Mouse (Mus musculus) neural tube, embryonic 11.5 days (tissue): ENCODE measurements at regions not wholly inside any gene's neighbourhood (a gene's known extent, or its start where the extent isn't known, plus 50 kb on each side); places are given as distances from the start of the nearest gene placed in this dataset.

Experiments used
- ATAC-seq: fragments of 200-750 bp; cut with Nextera tagmentation; 2 replicates; pipeline ENCODE4 v1.8.0; 2017; ENCODE audit warnings: moderate number of reproducible peaks, mild to moderate bottlenecking, moderate TSS enrichment, moderate library complexity; ENCODE audit not compliant: insufficient read depth, low FRiP score, low TSS enrichment
- DNase-seq: peaks from one replicate; pipeline ENCODE4 v3.0.0-alpha.2; 2015; ENCODE audit warnings: low spot score
- H3K27ac ChIP-seq: fragments of 300-500 bp; sonication (generic); 2 replicates; pipeline ENCODE4 v1.5.1; 2014; ENCODE audit warnings: low read depth, mild to moderate bottlenecking, low read length
- H3K27me3 ChIP-seq: fragments of 300-500 bp; sonication (generic); 2 replicates; pipeline ENCODE4 v1.6.1; 2014; ENCODE audit warnings: mild to moderate bottlenecking, low read length, mixed read lengths; ENCODE audit not compliant: control insufficient read depth, insufficient read depth
- H3K36me3 ChIP-seq: fragments of 300-500 bp; sonication (generic); 2 replicates; pipeline ENCODE4 v1.6.1; 2014; ENCODE audit warnings: mild to moderate bottlenecking, low read length, moderate library complexity, mixed read lengths; ENCODE audit not compliant: control insufficient read depth, insufficient read depth
- H3K4me1 ChIP-seq: fragments of 300-500 bp; sonication (generic); 2 replicates; pipeline ENCODE4 v1.6.1; 2014; ENCODE audit warnings: low read length, mixed read lengths; ENCODE audit not compliant: control insufficient read depth, insufficient read depth
- H3K4me2 ChIP-seq: fragments of 300-500 bp; sonication (generic); 2 replicates; pipeline ENCODE4 v1.6.1; 2014; ENCODE audit warnings: low read depth, mild to moderate bottlenecking, moderate library complexity
- H3K4me3 ChIP-seq: fragments of 300-500 bp; sonication (generic); 2 replicates; pipeline ENCODE4 v1.5.1; 2014; ENCODE audit warnings: low read depth, low read length
- H3K9ac ChIP-seq: fragments of 300-500 bp; sonication (generic); 2 replicates; pipeline ENCODE4 v1.6.1; 2014; ENCODE audit warnings: mild to moderate bottlenecking, low read length
- H3K9me3 ChIP-seq: fragments of 300-500 bp; sonication (generic); 2 replicates; pipeline ENCODE4 v1.6.1; 2016; ENCODE audit warnings: low read length; ENCODE audit not compliant: control insufficient read depth
- WGBS: fragments of 180-500 bp; shearing (Covaris S2); extraction: QIAGEN DNeasy Blood & Tissue Kit; methylation state at CpG from one replicate; pipeline ENCODE4 v1.1.7; 2014; 5-methylcytosine and 5-hydroxymethylcytosine counted together

GRCm38 (mm10) chr8:88862846-88863455 lies 166.1 kb downstream of the Cyld start:
- no peak overlapping the region for H3K9ac ChIP-seq
- no peaks in the 10 kb centered on the region for H3K9me3 ChIP-seq
- ATAC-seq (no peak), DNase-seq (no peak)
- H3K36me3 ChIP-seq = no peaks in the 10 kb centered on the region
- H3K4me2 ChIP-seq = no peak overlapping the region
- WGBS = 93% methylated on average over 10 of the region's 10 CpGs
- no peaks in the 10 kb centered on the region for H3K27me3 ChIP-seq
- no peak overlapping the region for H3K27ac ChIP-seq
- H3K4me3 ChIP-seq = no peak overlapping the region
- no peaks in the 10 kb centered on the region for H3K4me1 ChIP-seq

GRCm38 (mm10) chr8:88857216-88857615 lies 160.4 kb downstream of the Cyld start:
- Histone ChIP-seq H3K9me3 (no peaks in the 10 kb centered on the region), H3K36me3 (no peaks in the 10 kb centered on the region), H3K9ac (no peak overlapping the region), H3K27ac (no peak overlapping the region), H3K4me2 (no peak overlapping the region), H3K4me3 (no peak overlapping the region), H3K27me3 (no peaks in the 10 kb centered on the region), H3K4me1 (no peaks in the 10 kb centered on the region)
- no peak for DNase-seq
- WGBS = 86% methylated on average over 2 of the region's 2 CpGs
- ATAC-seq = no peak

- Histone ChIP-seq H3K4me2 (no peak overlapping the region), H3K4me1 (no peaks in the 10 kb centered on the region), H3K36me3 (no peaks in the 10 kb centered on the region), H3K27ac (no peak overlapping the region), H3K27me3 (no peaks in the 10 kb centered on the region), H3K9me3 (no peaks in the 10 kb centered on the region), H3K9ac (no peak overlapping the region), H3K4me3 (no peak overlapping the region)
- ATAC-seq (no peak), DNase-seq (no peak)
- WGBS = 91% methylated on average over 8 of the region's 8 CpGs
Measured at GRCm38 (mm10) chr8:88853200-88853599, 156.4 kb downstream of the Cyld start.

- Histone ChIP-seq H3K36me3 (no peaks in the 10 kb centered on the region), H3K27me3 (no peaks in the 10 kb centered on the region), H3K4me1 (0 out of 2 replicates have a peak, but pooled peaks cover 3% of the 10 kb centered on the region), H3K27ac (no peak overlapping the region), H3K4me3 (no peak overlapping the region), H3K9ac (no peak overlapping the region), H3K4me2 (no peak overlapping the region), H3K9me3 (no peaks in the 10 kb centered on the region)
- DNase-seq (no peak), ATAC-seq (no peak)
- 51% methylated on average over 11 of the region's 11 CpGs for WGBS
Measured at GRCm38 (mm10) chr8:88845916-88846315, 149.1 kb downstream of the Cyld start.

- no peaks in the 10 kb centered on the region for H3K36me3 ChIP-seq
Measured at GRCm38 (mm10) chr8:88844370-88844769, 147.5 kb downstream of the Cyld start.

GRCm38 (mm10) chr8:88842451-88842850 lies 145.6 kb downstream of the Cyld start:
- H3K4me2 ChIP-seq = no peak overlapping the region
- no peak for ATAC-seq
- H3K4me3 ChIP-seq = no peak overlapping the region
- H3K4me1 ChIP-seq = 0 out of 2 replicates have a peak, but pooled peaks cover 3% of the 10 kb centered on the region
- 87% methylated on average over 7 of the region's 7 CpGs for WGBS
- H3K9ac ChIP-seq = no peak overlapping the region
- H3K27ac ChIP-seq = no peak overlapping the region
- H3K27me3 ChIP-seq = no peaks in the 10 kb centered on the region
- no peaks in the 10 kb centered on the region for H3K36me3 ChIP-seq
- no peaks in the 10 kb centered on the region for H3K9me3 ChIP-seq
- DNase-seq = no peak

More at GRCm38 (mm10) chr8:88844370-88844769, 147.5 kb downstream of the Cyld start:
- ATAC-seq = no peak
- H3K4me3 ChIP-seq = no peak overlapping the region
- H3K4me2 ChIP-seq = no peak overlapping the region
- no peak overlapping the region for H3K27ac ChIP-seq
- no peak for DNase-seq
- 74% methylated on average over 5 of the region's 5 CpGs for WGBS
- H3K4me1 ChIP-seq = 0 out of 2 replicates have a peak, but pooled peaks cover 3% of the 10 kb centered on the region
- no peaks in the 10 kb centered on the region for H3K27me3 ChIP-seq
- H3K9ac ChIP-seq = no peak overlapping the region
- no peaks in the 10 kb centered on the region for H3K9me3 ChIP-seq

- 60% methylated on average over 5 of the region's 5 CpGs for WGBS
- H3K4me3 ChIP-seq = no peak overlapping the region
- no peak for ATAC-seq
Measured at GRCm38 (mm10) chr8:88840096-88840495, 143.3 kb downstream of the Cyld start.

GRCm38 (mm10) chr8:88835756-88836291 lies 139.0 kb downstream of the Cyld start:
- Histone ChIP-seq H3K4me3 (no peak overlapping the region), H3K27ac (no peak overlapping the region), H3K36me3 (no peaks in the 10 kb centered on the region), H3K4me2 (no peak overlapping the region), H3K4me1 (no peaks in the 10 kb centered on the region), H3K9me3 (no peaks in the 10 kb centered on the region), H3K9ac (no peak overlapping the region), H3K27me3 (no peaks in the 10 kb centered on the region)
- DNase-seq (no peak), ATAC-seq (no peak)
- 44% methylated on average over 12 of the region's 12 CpGs for WGBS

More at GRCm38 (mm10) chr8:88840096-88840495, 143.3 kb downstream of the Cyld start:
- H3K27ac ChIP-seq = no peak overlapping the region
- no peaks in the 10 kb centered on the region for H3K9me3 ChIP-seq
- no peak for DNase-seq
- H3K27me3 ChIP-seq = no peaks in the 10 kb centered on the region
- H3K4me1 ChIP-seq = no peaks in the 10 kb centered on the region
- H3K4me2 ChIP-seq = no peak overlapping the region
- H3K9ac ChIP-seq = no peak overlapping the region
- H3K36me3 ChIP-seq = no peaks in the 10 kb centered on the region

GRCm38 (mm10) chr8:88825816-88826215 lies 129.0 kb downstream of the Cyld start:
- Histone ChIP-seq H3K4me3 (no peak overlapping the region), H3K27me3 (no peaks in the 10 kb centered on the region), H3K27ac (no peak overlapping the region), H3K36me3 (no peaks in the 10 kb centered on the region), H3K9ac (no peak overlapping the region), H3K4me2 (no peak overlapping the region), H3K9me3 (no peaks in the 10 kb centered on the region), H3K4me1 (no peaks in the 10 kb centered on the region)
- ATAC-seq (no peak), DNase-seq (no peak)
- 70% methylated on average over 5 of the region's 5 CpGs for WGBS
